Mouse (Mus musculus) hindbrain, embryonic 10.5 days (tissue): ENCODE measurements around the gene Ppp1r37. TPM values are rescaled to one million over a fixed set of nuclear protein-coding genes. Genes with fewer than 3 reads are reported as not detected.

Source experiments
- polyA plus RNA-seq: library from polyadenylated mRNA; unstranded; fragments of >200 nt; fragmentation: Nextera tagmentation; extraction: Ambion mirVana; gene quantifications from 2 replicates; pipeline ENCODE4 v1.2.1, GENCODE M21; 2016

Gene Ppp1r37
- polyA plus RNA-seq, 1 experiment from 2014 or later, result 30.4 TPM

Other genes starting within 250 kb of the Ppp1r37 start
- 106 and 128 TPM in 2 replicates for gene Ercc1, start 218.3 kb downstream of the Ppp1r37 start, polyA plus RNA-seq
- gene Cd3eap, start 203.6 kb downstream of the Ppp1r37 start, polyA plus RNA-seq, result 18.7 and 24.4 TPM in 2 replicates
- 4.7 and 5.6 TPM in 2 replicates for gene Ppp1r13l, start 203.3 kb downstream of the Ppp1r37 start, polyA plus RNA-seq
- gene Ercc2, start 181.1 kb downstream of the Ppp1r37 start, polyA plus RNA-seq, result 29.0 and 33.9 TPM in 2 replicates
- gene Klc3, start 159.0 kb downstream of the Ppp1r37 start, polyA plus RNA-seq, result 2.9 and 7.1 TPM in 2 replicates
- not detected in 2 replicates for gene Ckm, start 158.3 kb downstream of the Ppp1r37 start, polyA plus RNA-seq
- gene Mark4, start 104.3 kb downstream of the Ppp1r37 start, polyA plus RNA-seq, result 9.3 and 13.6 TPM in 2 replicates
- 0.39 and 0.80 TPM in 2 replicates for gene Exoc3l2, start 99.7 kb downstream of the Ppp1r37 start, polyA plus RNA-seq
- gene Bloc1s3, start 54.7 kb downstream of the Ppp1r37 start, polyA plus RNA-seq, result 2.4 and 3.8 TPM in 2 replicates
- 68.8 and 71.4 TPM in 2 replicates for gene Trappc6a, start 54.7 kb downstream of the Ppp1r37 start, polyA plus RNA-seq
- 0.09 and 0.10 TPM in 2 replicates for gene Nkpd1, start 45.2 kb downstream of the Ppp1r37 start, polyA plus RNA-seq
- gene Zfp296, start 14.2 kb upstream of the Ppp1r37 start, polyA plus RNA-seq, result 0.22 and 0.72 TPM in 2 replicates
- gene Gemin7, start 14.5 kb upstream of the Ppp1r37 start, polyA plus RNA-seq, result 177 and 188 TPM in 2 replicates
- 57.5 and 68.8 TPM in 2 replicates for gene Clasrp, start 41.4 kb upstream of the Ppp1r37 start, polyA plus RNA-seq
- gene Relb, start 66.4 kb upstream of the Ppp1r37 start, polyA plus RNA-seq, result 4.4 and 6.1 TPM in 2 replicates
- 83.8 and 99.9 TPM in 2 replicates for gene Clptm1, start 102.0 kb upstream of the Ppp1r37 start, polyA plus RNA-seq
- 0.30 TPM in 1 of 2 replicates, not detected in the other for gene Apoc2, start 114.9 kb upstream of the Ppp1r37 start, polyA plus RNA-seq
- gene Gm44805, start 118.3 kb upstream of the Ppp1r37 start, polyA plus RNA-seq, result not detected in 2 replicates
- gene Apoc4, start 118.4 kb upstream of the Ppp1r37 start, polyA plus RNA-seq, result not detected in 2 replicates
- gene Apoc1, start 129.6 kb upstream of the Ppp1r37 start, polyA plus RNA-seq, result 2.2 and 2.3 TPM in 2 replicates
- gene Apoe, start 136.1 kb upstream of the Ppp1r37 start, polyA plus RNA-seq, result 179 and 230 TPM in 2 replicates
- 209 and 211 TPM in 2 replicates for gene Tomm40, start 152.4 kb upstream of the Ppp1r37 start, polyA plus RNA-seq
- 89.0 and 99.8 TPM in 2 replicates for gene Nectin2, start 187.4 kb upstream of the Ppp1r37 start, polyA plus RNA-seq
- gene Bcam, start 207.9 kb upstream of the Ppp1r37 start, polyA plus RNA-seq, result 46.8 and 57.3 TPM in 2 replicates
- gene Cblc, start 233.7 kb upstream of the Ppp1r37 start, polyA plus RNA-seq, result 1.2 and 1.8 TPM in 2 replicates